Mouse (Mus musculus) testis, adult 2 months (tissue): ENCODE data around the gene Ptrhd1. TPM values are rescaled to one million over a fixed set of nuclear protein-coding genes. Genes with fewer than 3 reads are reported as not detected.

Experiments
- H3K27ac ChIP-seq: fragments of 200-500 bp; 2 replicates; pipeline ENCODE4 v1.5.1; 2012; ENCODE audit warnings: low read depth, low read length; ENCODE audit not compliant: control insufficient read depth, insufficient read depth
- H3K27me3 ChIP-seq: fragments of 200-500 bp; 2 replicates; pipeline ENCODE4 v1.6.1; 2012; ENCODE audit warnings: mild to moderate bottlenecking, low read length, moderate library complexity; ENCODE audit not compliant: control insufficient read depth, insufficient read depth
- H3K36me3 ChIP-seq: fragments of 200-500 bp; 2 replicates; pipeline ENCODE4 v1.6.1; 2012; ENCODE audit warnings: mild to moderate bottlenecking, low read length; ENCODE audit not compliant: control insufficient read depth, insufficient read depth
- H3K4me1 ChIP-seq: fragments of 200-500 bp; 2 replicates; pipeline ENCODE4 v1.6.1; 2012; ENCODE audit warnings: low read length; ENCODE audit not compliant: control insufficient read depth, insufficient read depth
- H3K4me3 ChIP-seq: fragments of 200-500 bp; 2 replicates; pipeline ENCODE4 v1.5.1; 2012; ENCODE audit warnings: low read depth, mild to moderate bottlenecking, low read length, moderate library complexity, mixed read lengths; ENCODE audit not compliant: control insufficient read depth
- CTCF ChIP-seq: fragments of 200-500 bp; IDR thresholded peaks from 2 replicates; pipeline ENCODE4 v1.5.1; 2012; ENCODE audit warnings: low read depth, mild to moderate bottlenecking, inconsistent platforms, low read length, moderate library complexity; ENCODE audit not compliant: control insufficient read depth, insufficient read depth, insufficient replicate concordance
- POLR2A ChIP-seq: fragments of 200-500 bp; IDR thresholded peaks from 2 replicates; pipeline ENCODE4 v1.6.1; 2012; ENCODE audit warnings: low read depth, mild to moderate bottlenecking, inconsistent platforms, low read length, moderate library complexity; ENCODE audit not compliant: control insufficient read depth
- polyA plus RNA-seq: library from polyadenylated mRNA; depleted of rRNA; stranded (reverse); fragments of >200 nt; gene quantifications from 2 replicates; pipeline ENCODE4 v1.2.3, GENCODE M21; 2012

Ptrhd1 gene
- polyA plus RNA-seq, 1 experiment = 2.0 TPM

GRCm38 (mm10) chr12:4245742-4246141 is 11.9 kb downstream of the Ptrhd1 start:
- H3K4me1 ChIP-seq = no peaks in the 10 kb centered on the region
- TF ChIP-seq CTCF (no peak), POLR2A (no peak)
- H3K27me3 ChIP-seq = no peaks in the 10 kb centered on the region
- H3K36me3 ChIP-seq = no peaks in the 10 kb centered on the region
- no peak overlapping the region for H3K27ac ChIP-seq
- no peak overlapping the region for H3K4me3 ChIP-seq

- no peaks in the 10 kb centered on the region for H3K27me3 ChIP-seq
Observed at GRCm38 (mm10) chr12:4249786-4250185, 16.0 kb downstream of the Ptrhd1 start.

GRCm38 (mm10) chr12:4252742-4253655 is 19.2 kb downstream of the Ptrhd1 start:
- no peak overlapping the region for H3K4me3 ChIP-seq
- no peaks in the 10 kb centered on the region for H3K36me3 ChIP-seq
- H3K4me1 ChIP-seq = no peaks in the 10 kb centered on the region
- TF ChIP-seq CTCF = no peak
- TF ChIP-seq POLR2A = no peak
- no peak overlapping the region for H3K27ac ChIP-seq
- no peaks in the 10 kb centered on the region for H3K27me3 ChIP-seq

More at GRCm38 (mm10) chr12:4249786-4250185, 16.0 kb downstream of the Ptrhd1 start:
- Histone ChIP-seq H3K27ac (no peak overlapping the region), H3K4me3 (no peak overlapping the region), H3K4me1 (no peaks in the 10 kb centered on the region), H3K36me3 (no peaks in the 10 kb centered on the region)
- TF ChIP-seq CTCF (no peak), POLR2A (no peak)

GRCm38 (mm10) chr12:4267765-4268164 is 33.9 kb downstream of the Ptrhd1 start:
- H3K36me3 ChIP-seq = no peaks in the 10 kb centered on the region
- H3K4me3 ChIP-seq = no peak overlapping the region
- TF ChIP-seq POLR2A (no peak), CTCF (no peak)
- H3K4me1 ChIP-seq = no peaks in the 10 kb centered on the region
- no peak overlapping the region for H3K27ac ChIP-seq
- no peaks in the 10 kb centered on the region for H3K27me3 ChIP-seq

GRCm38 (mm10) chr12:4271078-4271477 is 37.3 kb downstream of the Ptrhd1 start:
- peaks cover 2% of the 10 kb centered on the region for H3K36me3 ChIP-seq
- H3K4me1 ChIP-seq = no peaks in the 10 kb centered on the region
- H3K27ac ChIP-seq = no peak overlapping the region
- H3K4me3 ChIP-seq = no peak overlapping the region
- no peaks in the 10 kb centered on the region for H3K27me3 ChIP-seq
- no peak for TF ChIP-seq CTCF
- no peak for TF ChIP-seq POLR2A

- peaks cover 2% of the 10 kb centered on the region for H3K36me3 ChIP-seq
Observed at GRCm38 (mm10) chr12:4278978-4279755, 45.3 kb downstream of the Ptrhd1 start.

GRCm38 (mm10) chr12:4279878-4280277 is 46.1 kb downstream of the Ptrhd1 start:
- no peak overlapping the region for H3K4me3 ChIP-seq
- TF ChIP-seq CTCF (no peak), POLR2A (no peak)
- no peaks in the 10 kb centered on the region for H3K4me1 ChIP-seq
- no peak overlapping the region for H3K27ac ChIP-seq
- no peaks in the 10 kb centered on the region for H3K27me3 ChIP-seq
- H3K36me3 ChIP-seq = no peaks in the 10 kb centered on the region

More at GRCm38 (mm10) chr12:4278978-4279755, 45.3 kb downstream of the Ptrhd1 start:
- H3K27me3 ChIP-seq = no peaks in the 10 kb centered on the region
- H3K4me3 ChIP-seq = no peak overlapping the region
- H3K4me1 ChIP-seq = no peaks in the 10 kb centered on the region
- TF ChIP-seq POLR2A (no peak), CTCF (no peak)
- no peak overlapping the region for H3K27ac ChIP-seq
